Mouse (Mus musculus) right cerebral cortex, adult 18-20 months (tissue): ENCODE data around the gene Slain1.

Source experiments
- DNase-seq: peaks from one replicate; pipeline ENCODE4 v3.0.0; 2022; ENCODE audit warnings: mixed read lengths

The Slain1 gene

GRCm38 (mm10) chr14:103667036-103667435 is 17.0 kb downstream of the Slain1 start:
- DNase-seq, result no peak

- peak; percentile 68 for DNase-seq
Measured at GRCm38 (mm10) chr14:103679395-103680217, 29.6 kb downstream of the Slain1 start.

DNA sequence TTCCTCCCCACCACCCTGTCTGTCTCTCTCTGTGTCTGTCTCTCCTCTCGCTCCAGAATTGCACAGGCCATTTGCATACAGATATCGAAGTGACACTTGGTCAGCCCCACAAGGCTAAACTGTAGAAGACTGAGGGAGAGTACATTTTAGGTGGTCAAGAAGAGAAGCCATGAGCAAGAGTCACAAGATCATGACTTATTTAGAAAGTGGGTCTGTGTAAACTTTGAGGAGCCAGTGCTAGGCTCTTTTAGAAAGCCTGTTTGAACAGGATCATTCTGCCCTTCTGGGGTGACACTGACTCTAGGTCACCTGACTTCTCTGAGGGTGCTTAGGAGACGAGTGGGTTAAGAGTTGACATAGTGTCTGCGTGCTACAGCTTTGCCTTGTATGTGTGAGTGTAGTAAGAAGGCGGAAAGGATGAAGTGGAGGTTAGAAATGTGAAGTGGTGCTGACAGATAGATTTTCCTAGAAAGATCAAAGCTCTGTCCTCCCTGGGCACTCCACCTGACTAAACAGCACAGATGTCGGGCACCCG is 30.3 kb downstream of the Slain1 start:
- no peak for DNase-seq

DNA sequence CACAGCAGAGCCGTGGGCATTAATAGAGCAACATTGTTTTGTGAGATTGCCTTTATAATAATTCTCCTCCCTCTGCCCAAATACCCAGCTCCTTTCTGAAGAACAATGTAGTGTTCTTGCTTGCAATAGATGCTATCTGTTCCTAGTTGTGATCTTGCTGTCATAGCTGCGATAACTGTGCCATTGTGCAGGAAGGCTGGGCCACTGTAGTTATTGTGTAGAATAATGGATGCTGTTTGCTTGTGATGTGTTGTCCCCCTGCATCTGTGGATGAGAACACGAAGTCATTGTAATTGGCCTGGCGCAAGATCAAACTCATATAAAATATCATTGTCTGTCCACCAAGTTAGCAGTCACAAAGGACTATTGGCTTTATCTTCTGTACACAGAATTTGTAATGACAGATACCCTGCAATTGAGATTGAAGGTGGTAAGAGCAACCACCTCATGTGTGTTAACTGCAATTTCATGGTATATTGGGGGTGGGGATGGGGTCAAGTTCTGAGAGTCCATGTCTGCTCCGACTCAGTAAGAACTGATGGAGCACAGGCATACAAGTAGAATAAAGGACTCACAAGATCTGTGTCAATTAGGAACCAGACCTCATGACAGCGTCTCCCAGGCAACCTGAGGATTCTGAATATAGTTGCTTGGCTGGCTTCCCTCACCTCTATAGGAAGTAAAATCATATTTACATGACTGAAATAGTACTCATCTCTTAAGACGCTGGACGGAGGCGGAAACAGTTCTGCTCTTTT is 32.8 kb downstream of the Slain1 start:
- DNase-seq, result peak; percentile 57

DNA sequence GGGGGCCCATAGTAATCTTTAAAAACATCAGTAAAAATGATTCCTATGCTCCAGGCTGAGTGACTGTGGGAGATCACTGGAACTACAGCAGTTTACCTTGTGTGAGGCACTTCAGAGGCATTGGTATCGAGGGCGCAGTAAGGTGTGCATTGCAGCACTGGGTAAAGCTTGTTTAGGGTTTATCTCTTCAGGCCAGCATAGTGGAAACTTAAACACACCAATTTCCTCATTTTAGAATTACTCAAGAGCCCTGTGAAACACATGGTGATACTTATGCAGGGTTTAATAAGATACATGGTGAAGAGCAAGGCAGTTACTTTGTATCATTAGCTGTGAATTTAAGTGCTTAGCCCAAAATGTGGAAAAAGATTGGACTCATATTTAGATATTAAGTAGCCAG is 37.0 kb downstream of the Slain1 start:
- no peak for DNase-seq

DNA sequence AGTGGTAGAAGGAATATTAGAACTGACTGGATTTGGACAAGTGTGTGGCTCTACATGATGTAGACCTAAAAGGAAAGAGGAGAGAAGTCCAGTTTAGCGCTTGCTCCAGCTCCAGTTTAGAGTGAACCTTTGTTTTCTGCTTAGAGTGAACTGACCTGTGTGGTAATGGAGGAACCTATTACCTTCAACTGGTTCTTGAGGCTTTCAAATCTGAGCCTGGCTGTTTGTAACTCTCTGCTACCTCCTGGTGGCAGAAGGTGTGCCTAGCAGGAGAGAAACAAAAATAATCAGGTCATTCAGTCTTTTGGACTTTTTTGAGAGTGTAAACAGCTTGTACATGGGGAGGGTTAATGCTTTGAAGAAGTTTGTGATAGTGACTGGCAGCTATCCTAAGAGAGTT is 44.3 kb downstream of the Slain1 start:
- peak; percentile 58 for DNase-seq

- DNase-seq, result no peak
Measured at GRCm38 (mm10) chr14:103695620-103696019, 45.6 kb downstream of the Slain1 start.

DNA sequence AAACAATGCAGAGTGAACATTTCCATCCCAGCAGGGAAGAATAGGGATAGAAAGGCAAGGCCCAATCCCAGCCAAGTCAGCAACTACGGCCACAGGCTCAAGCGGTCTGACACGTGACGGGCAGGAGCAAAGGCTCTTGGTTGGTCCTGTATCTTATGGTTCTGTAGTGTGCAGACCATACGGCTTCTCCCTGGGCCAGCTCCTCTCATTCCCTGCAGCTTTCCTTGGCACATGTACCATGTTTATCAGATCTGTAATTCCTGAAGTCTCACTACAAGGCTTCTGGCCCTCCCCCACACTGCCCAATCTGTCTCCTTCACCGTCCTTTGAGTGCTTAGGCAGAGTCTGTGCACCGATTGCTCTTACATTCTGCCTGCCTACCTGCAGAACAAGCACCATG is 47.1 kb downstream of the Slain1 start:
- DNase-seq, result no peak

- no peak for DNase-seq
Measured at GRCm38 (mm10) chr14:103699308-103699707, 49.3 kb downstream of the Slain1 start.

DNA sequence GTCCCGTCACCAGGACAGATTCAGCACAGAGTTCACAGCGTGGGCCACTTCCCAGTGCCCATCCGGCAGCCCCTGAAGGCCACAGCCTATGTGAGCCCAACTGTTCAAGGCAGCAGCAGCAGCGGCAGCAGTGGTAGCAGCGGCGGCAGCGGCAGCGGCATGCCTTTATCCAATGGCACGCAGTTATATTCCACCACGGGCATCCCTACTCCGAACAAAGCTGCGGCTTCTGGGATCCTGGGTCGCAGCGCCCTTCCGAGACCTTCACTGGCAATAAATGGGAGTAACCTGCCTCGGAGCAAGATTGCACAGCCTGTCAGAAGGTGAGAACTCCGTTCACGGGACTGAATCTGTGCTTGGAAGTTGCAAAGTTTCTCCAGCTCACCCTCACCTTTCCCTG is 52.5 kb downstream of the Slain1 start:
- DNase-seq, result no peak

DNA sequence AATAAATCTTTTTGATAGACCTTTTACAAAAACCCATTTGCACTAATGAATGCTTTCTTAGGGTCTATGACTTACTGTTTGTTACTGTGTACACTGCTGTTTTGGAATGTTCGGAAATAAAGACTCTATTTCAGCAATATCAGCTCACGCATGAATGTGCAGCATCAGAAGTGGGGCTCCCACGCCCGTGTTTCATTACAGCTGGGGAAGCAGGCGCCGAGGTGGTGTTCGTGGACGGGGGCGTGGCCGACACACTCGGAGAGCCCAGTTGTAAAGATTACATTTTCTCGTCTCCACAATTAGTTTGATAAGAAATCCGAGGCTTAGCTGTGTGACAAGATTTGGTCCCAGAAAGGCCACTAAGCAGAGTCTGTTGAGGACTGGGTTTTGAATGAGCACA is 54.7 kb downstream of the Slain1 start:
- no peak for DNase-seq

GRCm38 (mm10) chr14:103706347-103706746 is 56.3 kb downstream of the Slain1 start:
- DNase-seq, result no peak

- DNase-seq, result no peak
Measured at GRCm38 (mm10) chr14:103708601-103709000, 58.6 kb downstream of the Slain1 start.

GRCm38 (mm10) chr14:103709261-103709660 is 59.2 kb downstream of the Slain1 start:
- DNase-seq, result no peak

GRCm38 (mm10) chr14:103712986-103713385 is 63.0 kb downstream of the Slain1 start:
- DNase-seq, result no peak

DNA sequence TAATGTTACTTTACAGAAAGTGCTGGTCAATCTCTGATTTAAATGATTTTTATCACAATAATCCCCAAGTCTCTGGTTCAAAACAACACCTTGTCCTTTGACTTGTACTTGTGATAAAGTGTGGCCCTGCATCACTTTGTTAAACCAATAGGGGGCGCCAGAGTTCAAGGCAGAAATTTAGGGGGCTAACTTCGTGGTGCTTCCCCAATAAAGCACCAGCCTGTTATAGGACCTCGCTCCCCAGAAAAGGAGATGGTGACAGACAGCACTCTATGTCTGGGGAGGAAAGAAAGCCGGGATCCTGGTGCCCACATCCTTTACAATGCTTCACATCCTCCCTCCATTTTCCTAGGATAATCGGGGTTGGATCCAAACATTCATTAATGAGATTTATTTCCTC is 67.5 kb downstream of the Slain1 start:
- no peak for DNase-seq

DNA sequence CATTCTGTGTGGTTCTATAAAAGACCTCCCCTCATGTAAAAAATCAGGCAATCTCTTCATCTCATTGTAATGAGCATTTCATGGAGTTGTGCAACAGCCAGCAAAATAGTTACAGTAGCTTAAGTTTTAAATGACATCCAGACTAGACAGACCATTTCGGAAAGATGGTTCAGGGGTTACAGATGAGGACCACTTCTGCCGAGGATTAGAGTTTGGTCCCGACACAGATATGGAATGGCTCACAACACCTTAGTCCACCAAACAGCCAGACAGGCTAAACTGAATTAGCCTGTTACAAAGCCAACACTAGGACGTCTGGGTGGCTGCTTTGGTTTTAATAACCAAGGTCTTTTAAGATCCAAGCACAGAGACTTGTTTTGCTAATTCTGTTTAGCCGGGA is 68.0 kb downstream of the Slain1 start:
- no peak for DNase-seq

DNA sequence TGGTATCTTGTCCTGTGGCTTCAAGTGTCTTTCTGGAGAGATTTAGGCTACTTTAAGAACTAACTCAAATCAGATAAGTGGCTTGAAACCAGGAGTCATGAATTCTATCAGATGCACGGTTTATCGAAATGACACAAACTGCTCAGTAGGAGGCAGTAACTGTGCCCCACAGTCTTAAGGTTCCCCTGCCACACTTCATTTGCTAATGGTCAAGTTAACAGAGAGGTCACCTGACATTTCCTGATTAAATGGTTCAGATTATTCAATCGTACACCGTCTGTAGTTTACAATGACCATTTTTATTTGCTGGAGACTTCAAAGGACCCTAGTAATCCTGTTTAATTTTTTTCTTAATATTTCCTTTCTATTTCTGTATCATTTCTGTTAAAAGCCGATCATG is 68.4 kb downstream of the Slain1 start:
- DNase-seq, result no peak

DNA sequence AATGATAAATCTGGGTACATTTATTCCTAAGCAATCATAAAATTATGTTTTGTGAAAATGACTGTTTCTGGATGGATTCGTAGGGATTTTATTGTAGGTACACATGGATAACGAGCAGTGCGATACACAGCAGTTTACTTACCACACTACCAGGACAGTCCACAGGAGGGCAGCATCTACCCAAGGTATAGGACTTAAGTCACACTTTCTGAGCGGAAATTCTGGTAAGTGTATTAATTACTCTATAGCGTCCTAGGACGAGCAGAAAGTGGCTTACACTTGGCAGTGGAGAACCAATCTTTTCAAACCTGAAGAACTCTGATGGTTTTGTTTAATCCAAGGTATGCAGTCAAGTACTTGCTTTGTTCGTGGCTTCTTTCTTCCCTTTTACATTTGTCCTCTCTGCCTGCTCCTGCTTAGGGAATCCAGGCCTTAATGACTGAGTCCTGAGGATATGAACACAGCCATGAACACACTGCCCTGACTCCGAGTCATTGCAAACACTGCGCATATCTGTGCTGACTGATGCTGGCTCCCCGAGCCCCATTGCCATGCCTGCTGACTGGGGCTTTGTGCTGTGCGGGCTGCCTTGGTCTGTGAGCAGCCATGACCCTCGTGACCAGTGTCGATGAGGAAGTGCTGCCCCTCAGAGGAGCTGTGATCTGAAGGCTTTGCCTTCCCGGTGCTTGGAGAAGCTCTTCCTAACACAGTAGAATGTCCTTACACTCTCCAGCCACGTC is 69.0 kb downstream of the Slain1 start:
- DNase-seq, result peak; percentile 83

- DNase-seq, result no peak
Measured at GRCm38 (mm10) chr14:103720163-103720562, 70.1 kb downstream of the Slain1 start.

DNA sequence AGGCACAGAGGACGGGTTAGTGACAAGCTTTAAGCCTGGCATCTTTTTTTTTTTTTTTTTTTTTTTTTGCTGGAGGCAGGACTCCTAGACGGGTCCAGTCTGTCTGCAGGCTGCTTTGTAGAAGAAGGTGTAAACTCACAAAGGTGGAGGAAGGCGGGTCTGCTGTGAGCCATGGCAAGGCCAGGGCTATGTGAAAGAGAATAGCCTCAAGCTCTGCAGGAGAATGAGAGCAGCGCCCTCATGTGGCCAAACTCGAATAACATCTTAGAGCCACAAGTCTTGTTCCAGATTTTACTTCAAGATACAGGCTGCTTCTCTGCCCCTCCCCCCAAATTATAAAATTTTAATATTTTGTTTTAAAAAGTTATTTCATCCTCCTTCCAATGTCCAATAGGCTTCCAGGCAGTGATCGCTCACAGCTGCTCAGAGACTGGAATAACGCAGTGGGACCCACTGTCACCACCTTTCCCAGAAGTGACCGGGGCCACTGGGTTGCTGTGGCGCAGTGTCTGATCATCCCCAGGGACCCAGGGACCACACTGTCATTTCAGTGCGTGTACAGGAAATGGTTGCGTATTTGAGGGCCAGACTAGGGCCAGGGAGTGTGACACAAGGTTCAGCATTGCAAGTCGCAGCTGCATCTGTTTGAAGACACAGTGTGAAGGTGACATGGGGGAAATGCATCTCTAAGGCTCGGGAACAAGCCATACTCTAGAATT is 70.8 kb downstream of the Slain1 start:
- DNase-seq, result peak; percentile 54

- DNase-seq, result no peak
Measured at GRCm38 (mm10) chr14:103723314-103723713, 73.3 kb downstream of the Slain1 start.

DNA sequence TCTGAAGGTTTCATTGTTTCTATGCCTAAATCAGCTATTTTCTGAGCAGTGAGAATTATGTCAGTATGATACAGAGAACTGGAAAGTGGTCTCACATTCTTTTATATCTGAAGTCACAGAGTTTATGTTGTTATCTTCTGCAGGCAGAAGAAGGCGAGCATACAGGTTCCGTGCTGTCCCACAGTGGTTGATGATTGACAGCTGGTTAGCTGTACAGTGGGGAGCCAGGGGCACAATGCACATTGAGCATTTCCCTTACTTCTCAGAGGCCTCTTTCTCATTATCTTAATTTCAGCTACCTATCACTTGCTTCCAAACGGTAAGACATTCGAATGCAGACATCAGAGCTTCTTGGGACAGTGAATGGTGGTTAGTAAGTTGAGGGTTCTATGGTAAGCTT is 73.8 kb downstream of the Slain1 start:
- no peak for DNase-seq
